Mouse (Mus musculus) embryonic fibroblast, embryonic 13.5 days (primary cell): ENCODE results near the gene Kmt2c.

Experiments used
- CTCF ChIP-seq: IDR thresholded peaks from 2 replicates; pipeline ENCODE4 v1.5.1; 2011; ENCODE audit warnings: mild to moderate bottlenecking, control low read depth, low read length, moderate library complexity, borderline replicate concordance; ENCODE audit not compliant: insufficient read depth
- POLR2A ChIP-seq: IDR thresholded peaks from 2 replicates; pipeline ENCODE4 v1.6.1; 2011; ENCODE audit warnings: low read depth, mild to moderate bottlenecking, control low read depth, low read length, moderate library complexity

GRCm38 (mm10) chr5:25256686-25257085 lies 241.9 kb downstream of the Kmt2c start:
- TF ChIP-seq POLR2A (no peak), CTCF (no peak)
